Mouse (Mus musculus) spleen, adult 2 months (tissue): ENCODE measurements around the gene Esyt1.

Experiments used
- CTCF ChIP-seq: fragments of 200-500 bp; IDR thresholded peaks from 2 replicates; pipeline ENCODE4 v1.5.1; 2011; ENCODE audit warnings: mild to moderate bottlenecking, inconsistent platforms; ENCODE audit not compliant: insufficient read depth, insufficient read length, insufficient replicate concordance; ENCODE audit errors: extremely low read depth
- POLR2A ChIP-seq: fragments of 200-500 bp; IDR thresholded peaks from 2 replicates; pipeline ENCODE4 v1.6.1; 2011; ENCODE audit warnings: low read depth, low read length, inconsistent platforms

DNA sequence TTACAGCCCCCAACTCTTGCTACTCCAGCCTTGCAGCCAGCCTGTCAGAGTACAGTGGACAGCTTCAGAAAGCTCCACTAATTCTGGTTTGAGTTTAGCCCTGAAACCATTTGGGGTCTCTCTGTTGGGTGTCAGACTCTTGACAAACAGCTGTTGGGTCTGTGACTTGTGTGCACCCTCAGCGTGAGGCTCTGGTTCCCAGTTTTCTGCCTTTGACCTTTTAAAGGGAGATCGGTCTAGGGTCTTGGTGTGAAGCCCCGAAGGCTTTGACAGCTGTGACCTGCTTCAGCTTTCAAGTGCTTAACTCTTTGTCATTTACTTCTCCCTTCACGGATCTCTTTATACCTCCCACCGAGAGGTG, 65.4 kb downstream of the Esyt1 start:
- TF ChIP-seq POLR2A (no peak), CTCF (no peak)
